Mouse (Mus musculus) heart, embryonic 15.5 days (tissue): ENCODE measurements around the gene Hfe. TPM values are rescaled to one million over a fixed set of nuclear protein-coding genes. Genes with fewer than 3 reads are reported as not detected.
"Not testable (repeated sequence)": the region's sequence is repeated elsewhere in the genome, so short reads cannot be mapped to it uniquely, and the experiment has no call there.

Experiments
- ATAC-seq: fragments of 200-750 bp; cut with Nextera tagmentation; replicated peaks from 2 replicates; pipeline ENCODE4 v1.8.0; 2017; ENCODE audit warnings: low read depth, moderate TSS enrichment; ENCODE audit not compliant: insufficient number of reproducible peaks, insufficient read depth, low FRiP score
- H3K27ac ChIP-seq: fragments of 300-500 bp; sonication (generic); 2 replicates; pipeline ENCODE4 v1.5.1; 2015; ENCODE audit warnings: mild to moderate bottlenecking, inconsistent platforms
- H3K27me3 ChIP-seq: fragments of 300-500 bp; sonication (generic); 2 replicates; pipeline ENCODE4 v1.6.1; 2015; ENCODE audit warnings: inconsistent platforms
- H3K36me3 ChIP-seq: fragments of 300-500 bp; sonication (generic); 2 replicates; pipeline ENCODE4 v1.6.1; 2015; ENCODE audit warnings: mild to moderate bottlenecking, inconsistent platforms
- H3K4me1 ChIP-seq: fragments of 300-500 bp; sonication (generic); replicated peaks from 2 replicates; pipeline ENCODE4 v1.6.1; 2015; ENCODE audit warnings: inconsistent platforms
- H3K4me2 ChIP-seq: fragments of 300-500 bp; sonication (generic); 2 replicates; pipeline ENCODE4 v1.6.1; 2015; ENCODE audit warnings: inconsistent platforms, mild to moderate bottlenecking, moderate library complexity
- H3K4me3 ChIP-seq: fragments of 300-500 bp; sonication (generic); 2 replicates; pipeline ENCODE4 v1.5.1; 2015; ENCODE audit warnings: mild to moderate bottlenecking, inconsistent platforms
- H3K9ac ChIP-seq: fragments of 300-500 bp; sonication (generic); 2 replicates; pipeline ENCODE4 v1.6.1; 2015; ENCODE audit warnings: mild to moderate bottlenecking, inconsistent platforms
- H3K9me3 ChIP-seq: fragments of 300-500 bp; sonication (generic); replicated peaks from 2 replicates; pipeline ENCODE4 v1.6.1; 2016; ENCODE audit warnings: inconsistent platforms
- WGBS: fragments of 180-500 bp; shearing (Covaris S2); methylation state at CpG from one replicate; pipeline ENCODE4 v1.1.7; 2015; ENCODE audit warnings: mixed read lengths; 5-methylcytosine and 5-hydroxymethylcytosine counted together
- polyA plus RNA-seq: library from polyadenylated mRNA; unstranded; fragments of >200 nt; fragmentation: Nextera tagmentation; extraction: Ambion mirVana; gene quantifications from 2 replicates; pipeline ENCODE4 v1.2.1, GENCODE M21; 2015

The Hfe gene
- polyA plus RNA-seq, 1 experiment from 2014 or later, result 10.3 TPM

- Histone ChIP-seq H3K9ac (no peak overlapping the region), H3K27me3 (no peaks in the 10 kb centered on the region), H3K27ac (no peak overlapping the region), H3K36me3 (no peaks in the 10 kb centered on the region), H3K4me1 (peaks cover 12% of the 10 kb centered on the region), H3K4me3 (no peak overlapping the region), H3K4me2 (no peak overlapping the region), H3K9me3 (no peaks in the 10 kb centered on the region)
- no peak for ATAC-seq
- WGBS, result 88% methylated on average over 9 of the region's 9 CpGs
Observed at GRCm38 (mm10) chr13:23694956-23695355, 15.7 kb downstream of the Hfe start.

- Histone ChIP-seq H3K4me2 (no peak overlapping the region), H3K4me1 (peaks cover 12% of the 10 kb centered on the region), H3K4me3 (no peak overlapping the region), H3K27ac (no peak overlapping the region), H3K36me3 (no peaks in the 10 kb centered on the region), H3K27me3 (no peaks in the 10 kb centered on the region), H3K9ac (no peak overlapping the region), H3K9me3 (no peaks in the 10 kb centered on the region)
- WGBS, result 78% methylated on average over 6 of the region's 6 CpGs
- no peak for ATAC-seq
Observed at GRCm38 (mm10) chr13:23693856-23694440, 16.7 kb downstream of the Hfe start.

- no peak for ATAC-seq
- no peak overlapping the region for H3K27ac ChIP-seq
- H3K9me3 ChIP-seq, result no peaks in the 10 kb centered on the region
- H3K4me3 ChIP-seq, result no peak overlapping the region
- no peak overlapping the region for H3K4me2 ChIP-seq
- H3K4me1 ChIP-seq, result peaks cover 9% of the 10 kb centered on the region
- no peaks in the 10 kb centered on the region for H3K27me3 ChIP-seq
- WGBS, result 51% methylated on average over 2 of the region's 2 CpGs
- no peak overlapping the region for H3K9ac ChIP-seq
- no peaks in the 10 kb centered on the region for H3K36me3 ChIP-seq
Observed at GRCm38 (mm10) chr13:23689459-23689858, 21.2 kb downstream of the Hfe start.

- 96% methylated on average over 2 of the region's 2 CpGs for WGBS
- H3K27me3 ChIP-seq, result no peaks in the 10 kb centered on the region
- H3K4me3 ChIP-seq, result no peak overlapping the region
- peaks cover 9% of the 10 kb centered on the region for H3K4me1 ChIP-seq
- no peak overlapping the region for H3K9ac ChIP-seq
- ATAC-seq, result no peak
- no peak overlapping the region for H3K4me2 ChIP-seq
- no peaks in the 10 kb centered on the region for H3K9me3 ChIP-seq
- no peaks in the 10 kb centered on the region for H3K36me3 ChIP-seq
- no peak overlapping the region for H3K27ac ChIP-seq
Observed at GRCm38 (mm10) chr13:23688956-23689355, 21.7 kb downstream of the Hfe start.

GRCm38 (mm10) chr13:23687907-23688306, 22.7 kb downstream of the Hfe start:
- H3K27me3 ChIP-seq, result no peaks in the 10 kb centered on the region
- H3K9ac ChIP-seq, result no peak overlapping the region
- no peak for ATAC-seq
- WGBS, result 92% methylated on average over 7 of the region's 7 CpGs
- no peak overlapping the region for H3K27ac ChIP-seq
- H3K9me3 ChIP-seq, result no peaks in the 10 kb centered on the region
- H3K36me3 ChIP-seq, result no peaks in the 10 kb centered on the region
- no peak overlapping the region for H3K4me2 ChIP-seq
- no peak overlapping the region for H3K4me3 ChIP-seq
- H3K4me1 ChIP-seq, result peaks cover 13% of the 10 kb centered on the region

GRCm38 (mm10) chr13:23687181-23687580, 23.5 kb downstream of the Hfe start:
- no peak overlapping the region for H3K4me3 ChIP-seq
- H3K4me2 ChIP-seq, result no peak overlapping the region
- 81% methylated on average over 4 of the region's 4 CpGs for WGBS
- ATAC-seq, result no peak
- H3K27me3 ChIP-seq, result no peaks in the 10 kb centered on the region
- H3K27ac ChIP-seq, result no peak overlapping the region
- H3K4me1 ChIP-seq, result peaks cover 19% of the 10 kb centered on the region
- H3K9ac ChIP-seq, result no peak overlapping the region
- no peaks in the 10 kb centered on the region for H3K36me3 ChIP-seq
- no peaks in the 10 kb centered on the region for H3K9me3 ChIP-seq

- Histone ChIP-seq H3K4me1 (peaks cover 19% of the 10 kb centered on the region), H3K9me3 (no peaks in the 10 kb centered on the region), H3K27ac (peak overlapping the region; percentile 90), H3K9ac (peak overlapping the region; percentile 53; the same call in 1 of the 2 replicates), H3K27me3 (no peaks in the 10 kb centered on the region), H3K4me2 (peak overlapping the region; percentile 68), H3K36me3 (no peaks in the 10 kb centered on the region), H3K4me3 (peak overlapping the region; percentile 45)
- 50% methylated on average over 4 of the region's 4 CpGs for WGBS
- ATAC-seq, result no peak
Observed at GRCm38 (mm10) chr13:23685966-23686365, 24.7 kb downstream of the Hfe start.

GRCm38 (mm10) chr13:23685121-23685861, 25.4 kb downstream of the Hfe start:
- H3K27ac ChIP-seq, result peak overlapping the region; percentile 90
- H3K9ac ChIP-seq, result peak overlapping the region; percentile 53
- H3K4me3 ChIP-seq, result peak overlapping the region; percentile 45
- no peaks in the 10 kb centered on the region for H3K27me3 ChIP-seq
- peak overlapping the region; percentile 68 for H3K4me2 ChIP-seq
- no peaks in the 10 kb centered on the region for H3K9me3 ChIP-seq
- WGBS, result 10% methylated on average over 15 of the region's 15 CpGs
- H3K4me1 ChIP-seq, result peaks cover 19% of the 10 kb centered on the region
- ATAC-seq, result no peak
- H3K36me3 ChIP-seq, result no peaks in the 10 kb centered on the region

- Histone ChIP-seq H3K4me3 (peak overlapping the region; percentile 45), H3K27ac (peak overlapping the region; percentile 90), H3K4me2 (peak overlapping the region; percentile 68), H3K4me1 (peaks cover 19% of the 10 kb centered on the region), H3K9ac (peak overlapping the region; percentile 53)
- not testable (repeated sequence) for H3K9me3 ChIP-seq, H3K27me3 ChIP-seq, H3K36me3 ChIP-seq
- WGBS, result under 1% methylated on average over 19 of the region's 37 CpGs
- peak; percentile 5 for ATAC-seq
Observed at GRCm38 (mm10) chr13:23684295-23684945, 26.2 kb downstream of the Hfe start.

GRCm38 (mm10) chr13:23683755-23684281, 26.8 kb downstream of the Hfe start, which contains the start of the genes Hist1h2ac and Hist1h2bc:
TSS of gene Hist1h2ac (minus strand) at chr13:23683948.
TSS of gene Hist1h2bc (plus strand) at chr13:23684199.
- Histone ChIP-seq H3K4me1 (peaks cover 19% of the 10 kb centered on the region), H3K36me3 (no peaks in the 10 kb centered on the region), H3K9ac (peak within 1 kb of the TSS; percentile 60), H3K4me3 (peak within 1 kb of the TSS; percentile 45), H3K9me3 (no peaks in the 10 kb centered on the region), H3K27me3 (no peaks in the 10 kb centered on the region), H3K4me2 (peak within 1 kb of the TSS; percentile 68), H3K27ac (peak within 1 kb of the TSS; percentile 90)
- under 1% methylated on average over 32 of the region's 32 CpGs for WGBS
- peak; percentile 98 for ATAC-seq

GRCm38 (mm10) chr13:23682947-23683754, 27.5 kb downstream of the Hfe start:
- not testable (repeated sequence) for H3K27me3 ChIP-seq, H3K9me3 ChIP-seq, H3K36me3 ChIP-seq
- peak overlapping the region; percentile 60 for H3K9ac ChIP-seq
- peak overlapping the region; percentile 45 for H3K4me3 ChIP-seq
- 15% methylated on average over 12 of the region's 30 CpGs for WGBS
- peaks cover 19% of the 10 kb centered on the region for H3K4me1 ChIP-seq
- H3K27ac ChIP-seq, result peak overlapping the region; percentile 90
- H3K4me2 ChIP-seq, result peak overlapping the region; percentile 68
- peak; percentile 27 for ATAC-seq
